Mouse (Mus musculus): Measurements from ENCODE around the gene Irf7. TPM values are rescaled to one million over a fixed set of nuclear protein-coding genes. Genes with fewer than 3 reads are reported as not detected.

Irf7 gene
- 7.8 and 10.4 TPM in 2 replicates for total RNA-seq (2021)
- long read RNA-seq, transcript Irf7-201 (10 exons, 1,916 nt) = major isoform, 9 of 21 reads
- long read RNA-seq, partial matches to known transcripts = 1 of 21 reads
- long read RNA-seq, other reads (novel, unspliced or antisense) = 5 of 21 reads

GRCm38 (mm10) chr7:141265739-141266561 is at the start of gene Irf7:
Gene Irf7, minus strand, starts transcription at chr7:141266481.
- peak; percentile 69 for DNase-seq

- DNase-seq = peak; percentile 35
These were observed 49.7 kb upstream of the Irf7 start for GRCm38 (mm10) chr7:141315974-141316373.

GRCm38 (mm10) chr7:141315076-141315475 is 48.8 kb upstream of the Irf7 start:
- DNase-seq = no peak

- DNase-seq = peak; percentile 49
These were observed 48.1 kb upstream of the Irf7 start for GRCm38 (mm10) chr7:141314416-141314815.

GRCm38 (mm10) chr7:141304537-141304936 is 38.3 kb upstream of the Irf7 start:
- no peak for DNase-seq

GRCm38 (mm10) chr7:141302702-141303268 is 36.5 kb upstream of the Irf7 start:
- DNase-seq = no peak

GRCm38 (mm10) chr7:141301386-141301785 is 35.1 kb upstream of the Irf7 start:
- peak; percentile 39 for DNase-seq

- DNase-seq = no peak
These were observed 32.9 kb upstream of the Irf7 start for GRCm38 (mm10) chr7:141299175-141299574.

- DNase-seq = no peak
These were observed 31.8 kb upstream of the Irf7 start for GRCm38 (mm10) chr7:141297926-141298650.

- no peak for DNase-seq
These were observed 28.2 kb upstream of the Irf7 start for GRCm38 (mm10) chr7:141294479-141294878.

- peak; percentile 63 for DNase-seq
These were observed 27.7 kb upstream of the Irf7 start for GRCm38 (mm10) chr7:141293852-141294471.

GRCm38 (mm10) chr7:141292583-141293388 is 26.5 kb upstream of the Irf7 start:
- DNase-seq = no peak

- DNase-seq = no peak
These were observed 25.8 kb upstream of the Irf7 start, which contains the start of gene Drd4 for GRCm38 (mm10) chr7:141291921-141292582. Gene Drd4, plus strand, starts transcription at chr7:141292006.

- DNase-seq = no peak
These were observed 21.8 kb upstream of the Irf7 start for GRCm38 (mm10) chr7:141288042-141288441.

- DNase-seq = no peak
These were observed 16.5 kb upstream of the Irf7 start for GRCm38 (mm10) chr7:141282756-141283155.

GRCm38 (mm10) chr7:141281442-141281841 is 15.2 kb upstream of the Irf7 start:
- DNase-seq = no peak

- peak; percentile 23 for DNase-seq
These were observed 12.7 kb upstream of the Irf7 start, which contains the start of gene Sct for GRCm38 (mm10) chr7:141278766-141279590. Gene Sct, minus strand, starts transcription at chr7:141279133.

GRCm38 (mm10) chr7:141277701-141278678 is 11.7 kb upstream of the Irf7 start:
- no peak for DNase-seq

- no peak for DNase-seq
These were observed 10.3 kb upstream of the Irf7 start, which contains the start of gene Cdhr5 for GRCm38 (mm10) chr7:141276546-141276945. Gene Cdhr5, minus strand, starts transcription at chr7:141276786.

Measured in adrenal gland, postnatal 25 days (tissue).